Comparison of ENCODE assay signal across 8 mouse cellular contexts in the genomic region with DNA sequence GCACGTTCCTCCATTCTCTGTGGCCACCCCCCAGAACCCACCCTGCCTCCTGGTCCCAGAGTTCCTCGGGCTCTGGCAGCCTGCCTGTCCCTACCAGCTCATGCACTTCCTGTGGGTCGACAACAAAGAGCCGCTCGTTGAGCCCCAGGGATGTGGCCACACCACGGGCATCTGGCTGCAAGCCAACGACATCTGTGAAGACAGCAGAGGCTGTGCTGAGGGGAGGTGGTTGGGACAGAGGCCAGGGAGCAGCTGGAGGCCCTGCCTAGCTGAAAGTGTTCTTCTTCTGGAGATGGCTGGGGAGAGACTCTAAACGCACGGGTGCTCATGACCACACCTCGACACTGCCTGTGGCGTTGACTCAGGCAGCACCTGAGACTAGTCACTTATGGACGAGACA. TPM values are rescaled to one million over a fixed set of nuclear protein-coding genes. Genes with fewer than 3 reads are reported as not detected.
DNase-seq lines count a peak whose midpoint lies in the region; ATAC-seq and TF ChIP-seq lines count a peak whose summit lies in the region.
"Had no signal": no experiment of that assay in that cellular context is flagged by ENCODE, and none has a peak within 500 bp of the region (broad histone marks: within the 10 kb centered on the region; RNA-seq: fewer than 3 reads in every experiment).

No protein-coding gene starts in this region.

- no peaks in the 10 kb centered on the region for H3K36me3 ChIP-seq in midbrain, embryonic 15.5 days (replicated peaks)

- no peak overlapping the region for H3K9ac ChIP-seq in midbrain, embryonic 15.5 days
- H3K9ac ChIP-seq: liver, embryonic 14.5 days had no signal

- H3K4me1 ChIP-seq in midbrain, embryonic 15.5 days: peaks cover 16% of the 10 kb centered on the region; the same call in 1 of the 2 replicates

- no peak for TF ChIP-seq CTCF in gastrocnemius, adult 2 months (IDR thresholded peaks at IDR 0.05)

- 0 out of 2 replicates have a peak, but pooled peaks cover 5% of the 10 kb centered on the region for H3K27me3 ChIP-seq in midbrain, embryonic 15.5 days (replicated peaks)

- peak; percentile 79 for ATAC-seq in midbrain, embryonic 15.5 days (replicated peaks)

- intact Hi-C loops in gastrocnemius, adult 2 months (cut with DNase I): loop anchor here (1.0 kb wide), 1 partner anchor 20 kb away; no protein-coding TSS in a partner anchor
- intact Hi-C loops in left cerebral cortex, postnatal 14 days (cut with DNase I): no loop called here

- peak; percentile 45 for DNase-seq in T-cell, adult 2 months (ENCODE audit: low spot score)
- peak; percentile 18 for DNase-seq in cerebellum, adult 8-10 months
- peak; percentile 69 for DNase-seq in gastrocnemius, adult 2 months
- peak; percentile 82 for DNase-seq in kidney, adult 11 months
- DNase-seq in left cerebral cortex, postnatal 14 days (ENCODE audit: low spot score in 2 of 2): peak; percentile 86 to 92
- DNase-seq in spleen, postnatal 10 days (ENCODE audit: low spot score in 2 of 2): peak; percentile 36 to 74

- no peaks in the 10 kb centered on the region for H3K9me3 ChIP-seq in midbrain, embryonic 15.5 days

- H3K4me3 ChIP-seq in gastrocnemius, adult 2 months: no peak overlapping the region
- H3K4me3 ChIP-seq in midbrain, embryonic 15.5 days: no peak overlapping the region

- 21% methylated on average over 12 of the region's 12 CpGs for WGBS in midbrain, embryonic 15.5 days

- H3K27ac ChIP-seq in gastrocnemius, adult 2 months: peak overlapping the region; percentile 53; the same call in 1 of the 2 replicates
- H3K27ac ChIP-seq in midbrain, embryonic 15.5 days: no peak overlapping the region
- H3K27ac ChIP-seq: liver, embryonic 14.5 days had no signal

- no peak overlapping the region for H3K4me2 ChIP-seq in midbrain, embryonic 15.5 days

RNA-seq across cellular contexts. Expression of gene Rapgef3, which starts 17.1 kb away (rescaled TPM):
- total RNA-seq in gastrocnemius, adult 2 months (2021): 10 to 100 TPM in 1 of 2 experiments, 1 to 10 TPM in 1; 9.8 to 13.6 TPM
- total RNA-seq in left cerebral cortex, postnatal 14 days (2021): 10 to 100 TPM; 28.9 to 36.7 TPM
- 15.4 and 16.8 TPM in 2 replicates for polyA plus RNA-seq in midbrain, embryonic 15.5 days (2015; fragmentation: Nextera tagmentation; extraction: Ambion mirVana)

RNA-seq across cellular contexts. Expression of gene Endou, which starts 19.6 kb away (rescaled TPM):
- total RNA-seq in gastrocnemius, adult 2 months (2021): under 1 TPM; 0.13 to 0.22 TPM
- under 1 TPM; 0.94 to 0.97 TPM for total RNA-seq in left cerebral cortex, postnatal 14 days (2021)
- 0.17 and 0.27 TPM in 2 replicates for polyA plus RNA-seq in midbrain, embryonic 15.5 days (2015; fragmentation: Nextera tagmentation; extraction: Ambion mirVana)

RNA-seq across cellular contexts. Expression of gene Slc48a1, which starts 27.6 kb away (rescaled TPM):
- 10 to 100 TPM; 44.5 to 47.1 TPM for total RNA-seq in gastrocnemius, adult 2 months (2021)
- 100 to 1,000 TPM; 157 to 169 TPM for total RNA-seq in left cerebral cortex, postnatal 14 days (2021)
- 85.7 and 90.1 TPM in 2 replicates for polyA plus RNA-seq in midbrain, embryonic 15.5 days (2015; fragmentation: Nextera tagmentation; extraction: Ambion mirVana)

RNA-seq across cellular contexts. Expression of gene Rpap3, which starts 45.1 kb away (rescaled TPM):
- 10 to 100 TPM; 11.4 to 13.3 TPM for total RNA-seq in gastrocnemius, adult 2 months (2021)
- 10 to 100 TPM; 27.4 to 28.2 TPM for total RNA-seq in left cerebral cortex, postnatal 14 days (2021)
- 31.1 and 33.7 TPM in 2 replicates for polyA plus RNA-seq in midbrain, embryonic 15.5 days (2015; fragmentation: Nextera tagmentation; extraction: Ambion mirVana)

Comparison
In these comparisons a context has a peak if more than half of its experiments do, and no peak if none do; other contexts are left out.
1. DNase-seq: peak in every context shown above with its lines; median percentile 89 in left cerebral cortex, postnatal 14 days; 82 in kidney, adult 11 months; 69 in gastrocnemius, adult 2 months; 55 in spleen, postnatal 10 days; 45 in T-cell, adult 2 months; 18 in cerebellum, adult 8-10 months.